Mouse (Mus musculus): Measurements from ENCODE around the gene Wdr11. TPM values are rescaled to one million over a fixed set of nuclear protein-coding genes. Genes with fewer than 3 reads are reported as not detected.

The Wdr11 gene
- polyA plus RNA-seq, 1 experiment from 2014 or later, result 37.2 TPM

GRCm38 (mm10) chr7:129630351-129630750 lies 38.7 kb downstream of the Wdr11 start:
- 91% methylated on average over 7 of the region's 7 CpGs for WGBS
- Histone ChIP-seq H3K4me3 (ENCODE audit: low read length) (no peak overlapping the region), H3K36me3 (ENCODE audit: control insufficient read depth, insufficient read depth, low read length) (peaks cover 26% of the 10 kb centered on the region), H3K27ac (ENCODE audit: low read depth, low read length) (no peak overlapping the region), H3K9ac (ENCODE audit: low read depth, low read length) (no peak overlapping the region), H3K4me1 (ENCODE audit: control insufficient read depth, insufficient read depth, low read depth, low read length) (no peaks in the 10 kb centered on the region), H3K9me3 (ENCODE audit: control insufficient read depth, low read length) (no peaks in the 10 kb centered on the region), H3K4me2 (ENCODE audit: low read length) (no peak overlapping the region), H3K27me3 (replicated peaks; ENCODE audit: control insufficient read depth, insufficient read depth, low read length) (no peaks in the 10 kb centered on the region)
- ATAC-seq, result no peak

DNA sequence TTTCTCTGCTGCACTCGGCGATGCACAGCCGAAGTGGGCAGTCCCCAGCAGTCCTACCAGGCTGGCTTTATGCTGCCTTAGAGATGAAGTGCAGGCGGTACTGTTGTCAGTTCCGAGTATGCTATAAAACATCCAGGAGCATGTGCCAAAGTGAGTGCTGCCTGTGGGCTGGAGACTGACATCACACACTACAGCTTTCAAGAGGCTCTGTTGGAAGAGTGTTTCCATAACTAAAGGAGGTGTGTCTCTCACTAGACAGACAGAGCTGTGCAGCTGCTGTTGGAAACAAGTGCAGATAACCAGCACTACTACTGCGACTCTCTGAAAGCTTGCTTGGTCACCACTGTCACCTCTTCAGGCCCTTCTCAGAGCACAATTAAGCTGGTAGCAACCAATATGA lies 39.8 kb downstream of the Wdr11 start:
- ATAC-seq, result no peak
- Histone ChIP-seq H3K27ac (ENCODE audit: low read depth, low read length) (no peak overlapping the region), H3K4me2 (ENCODE audit: low read length) (no peak overlapping the region), H3K4me1 (ENCODE audit: control insufficient read depth, insufficient read depth, low read depth, low read length) (no peaks in the 10 kb centered on the region), H3K27me3 (replicated peaks; ENCODE audit: control insufficient read depth, insufficient read depth, low read length) (no peaks in the 10 kb centered on the region), H3K9me3 (ENCODE audit: control insufficient read depth, low read length) (no peaks in the 10 kb centered on the region), H3K36me3 (ENCODE audit: control insufficient read depth, insufficient read depth, low read length) (peaks cover 27% of the 10 kb centered on the region), H3K4me3 (ENCODE audit: low read length) (no peak overlapping the region), H3K9ac (ENCODE audit: low read depth, low read length) (no peak overlapping the region)
- WGBS, result 95% methylated on average over 6 of the region's 6 CpGs

- Histone ChIP-seq H3K9me3 (ENCODE audit: control insufficient read depth, low read length) (no peaks in the 10 kb centered on the region), H3K4me3 (ENCODE audit: low read length) (no peak overlapping the region), H3K9ac (ENCODE audit: low read depth, low read length) (no peak overlapping the region), H3K27me3 (replicated peaks; ENCODE audit: control insufficient read depth, insufficient read depth, low read length) (no peaks in the 10 kb centered on the region), H3K36me3 (ENCODE audit: control insufficient read depth, insufficient read depth, low read length) (peaks cover 19% of the 10 kb centered on the region), H3K27ac (ENCODE audit: low read depth, low read length) (no peak overlapping the region), H3K4me1 (ENCODE audit: control insufficient read depth, insufficient read depth, low read depth, low read length) (no peaks in the 10 kb centered on the region), H3K4me2 (ENCODE audit: low read length) (no peak overlapping the region)
- 90% methylated on average over 12 of the region's 12 CpGs for WGBS
- ATAC-seq, result no peak
Observed at GRCm38 (mm10) chr7:129635898-129636640, 44.4 kb downstream of the Wdr11 start.

DNA sequence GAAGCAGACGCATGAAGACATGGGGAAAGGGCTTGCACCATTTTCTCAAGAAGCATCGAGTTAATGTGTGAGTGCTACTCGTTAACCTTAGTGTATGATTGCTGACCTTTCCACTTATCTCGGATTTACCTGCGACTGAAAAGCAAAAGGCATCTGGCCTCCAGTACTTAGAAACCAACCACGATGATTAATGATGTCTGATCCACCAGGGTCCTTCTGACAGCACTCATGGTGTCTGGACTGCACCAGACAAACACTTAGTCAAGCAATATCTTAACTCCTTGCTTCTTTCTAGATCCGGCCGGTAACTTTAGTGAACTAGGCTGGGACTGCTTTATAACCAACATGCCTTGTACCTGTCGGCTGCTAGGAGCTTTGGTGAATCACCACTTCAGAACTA lies 45.3 kb downstream of the Wdr11 start:
- no peak overlapping the region for H3K4me2 ChIP-seq (ENCODE audit: low read length)
- no peaks in the 10 kb centered on the region for H3K9me3 ChIP-seq (ENCODE audit: control insufficient read depth, low read length)
- no peaks in the 10 kb centered on the region for H3K27me3 ChIP-seq (replicated peaks; ENCODE audit: control insufficient read depth, insufficient read depth, low read length)
- ATAC-seq, result no peak
- H3K4me1 ChIP-seq (ENCODE audit: control insufficient read depth, insufficient read depth, low read depth, low read length), result no peaks in the 10 kb centered on the region
- peaks cover 15% of the 10 kb centered on the region for H3K36me3 ChIP-seq (ENCODE audit: control insufficient read depth, insufficient read depth, low read length)
- WGBS, result 89% methylated on average over 9 of the region's 9 CpGs
- no peak overlapping the region for H3K4me3 ChIP-seq (ENCODE audit: low read length)
- H3K27ac ChIP-seq (ENCODE audit: low read depth, low read length), result no peak overlapping the region
- H3K9ac ChIP-seq (ENCODE audit: low read depth, low read length), result no peak overlapping the region

DNA sequence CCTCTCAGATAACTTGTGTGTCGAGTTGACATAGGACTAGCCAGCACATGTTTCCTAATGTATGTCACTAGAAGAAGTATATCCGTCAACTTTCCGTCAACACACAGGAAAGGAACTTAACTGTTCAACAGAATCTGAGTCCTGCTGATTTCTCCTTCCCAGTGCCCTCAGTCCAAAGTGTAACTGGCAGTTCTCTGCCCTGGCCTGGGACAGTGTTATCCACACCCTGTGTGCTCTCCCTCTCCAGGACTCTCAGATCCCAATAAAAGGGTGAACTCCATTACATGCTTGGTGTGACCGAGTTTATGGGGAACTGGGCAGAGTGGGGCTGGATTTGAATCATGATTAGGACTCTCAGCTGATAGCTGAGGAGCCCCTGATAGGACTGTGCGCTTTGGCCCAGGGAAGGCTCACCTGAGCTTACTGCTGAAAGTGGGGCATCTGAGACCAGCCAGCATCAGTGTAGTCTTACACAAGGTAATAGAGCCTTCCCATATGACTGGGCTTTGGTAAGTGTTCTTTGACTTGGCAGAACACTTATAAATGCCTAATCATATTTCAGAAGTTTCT lies 46.3 kb downstream of the Wdr11 start:
- Histone ChIP-seq H3K9me3 (ENCODE audit: control insufficient read depth, low read length) (no peaks in the 10 kb centered on the region), H3K4me1 (ENCODE audit: control insufficient read depth, insufficient read depth, low read depth, low read length) (no peaks in the 10 kb centered on the region), H3K9ac (ENCODE audit: low read depth, low read length) (no peak overlapping the region), H3K36me3 (ENCODE audit: control insufficient read depth, insufficient read depth, low read length) (peaks cover 9% of the 10 kb centered on the region; the same call in 1 of the 2 replicates), H3K4me3 (ENCODE audit: low read length) (no peak overlapping the region), H3K27me3 (replicated peaks; ENCODE audit: control insufficient read depth, insufficient read depth, low read length) (no peaks in the 10 kb centered on the region), H3K27ac (ENCODE audit: low read depth, low read length) (no peak overlapping the region), H3K4me2 (ENCODE audit: low read length) (no peak overlapping the region)
- WGBS, result 90% methylated on average over 5 of the region's 5 CpGs
- no peak for ATAC-seq

DNA sequence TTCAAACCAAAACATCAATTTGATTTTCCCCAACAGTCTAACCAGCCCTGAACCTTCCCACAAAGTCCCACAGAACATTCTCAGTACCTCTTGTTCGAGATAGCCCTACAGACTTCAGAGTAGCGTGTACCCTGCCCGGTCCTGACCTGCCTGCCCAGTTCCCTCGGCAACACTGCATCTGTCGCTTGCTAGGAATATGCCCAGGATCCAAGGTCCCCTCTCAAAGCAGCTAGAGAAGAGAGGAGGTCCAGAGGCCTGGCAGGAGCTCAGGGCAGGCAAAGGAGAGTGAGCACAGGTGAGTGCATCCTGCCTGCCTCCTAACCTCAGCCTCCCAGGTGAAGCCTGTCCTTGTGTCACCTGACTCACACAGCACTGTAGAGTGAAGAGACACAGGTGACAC lies 47.3 kb downstream of the Wdr11 start:
- ATAC-seq, result no peak
- Histone ChIP-seq H3K27me3 (replicated peaks; ENCODE audit: control insufficient read depth, insufficient read depth, low read length) (no peaks in the 10 kb centered on the region), H3K36me3 (ENCODE audit: control insufficient read depth, insufficient read depth, low read length) (peaks cover 6% of the 10 kb centered on the region; the same call in 1 of the 2 replicates), H3K27ac (ENCODE audit: low read depth, low read length) (no peak overlapping the region), H3K4me1 (ENCODE audit: control insufficient read depth, insufficient read depth, low read depth, low read length) (no peaks in the 10 kb centered on the region), H3K4me3 (ENCODE audit: low read length) (no peak overlapping the region), H3K9ac (ENCODE audit: low read depth, low read length) (no peak overlapping the region), H3K9me3 (ENCODE audit: control insufficient read depth, low read length) (no peaks in the 10 kb centered on the region), H3K4me2 (ENCODE audit: low read length) (no peak overlapping the region)
- 91% methylated on average over 5 of the region's 5 CpGs for WGBS

DNA sequence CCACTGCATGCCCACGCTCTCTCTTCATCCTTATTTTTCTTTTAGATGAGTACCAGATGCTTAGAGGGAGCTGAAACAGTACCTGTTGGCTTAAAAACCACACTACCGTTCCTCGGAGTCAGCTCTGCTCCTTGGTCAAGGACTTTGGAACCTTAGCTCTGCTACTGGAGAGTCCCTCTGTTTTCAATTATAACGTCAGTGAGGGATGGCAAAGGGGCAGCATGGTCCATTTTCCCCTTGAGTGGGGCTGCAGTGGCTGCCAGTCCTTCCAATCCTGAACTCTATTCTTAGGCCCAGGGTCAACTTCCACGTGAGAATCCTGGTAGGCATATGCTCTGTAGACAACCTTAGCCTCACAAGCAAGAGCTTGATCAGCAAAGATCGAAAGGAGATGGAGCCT lies 48.2 kb downstream of the Wdr11 start:
- Histone ChIP-seq H3K4me2 (ENCODE audit: low read length) (no peak overlapping the region), H3K4me3 (ENCODE audit: low read length) (no peak overlapping the region), H3K9ac (ENCODE audit: low read depth, low read length) (no peak overlapping the region), H3K27ac (ENCODE audit: low read depth, low read length) (no peak overlapping the region), H3K36me3 (ENCODE audit: control insufficient read depth, insufficient read depth, low read length) (peaks cover 6% of the 10 kb centered on the region; the same call in 1 of the 2 replicates), H3K9me3 (ENCODE audit: control insufficient read depth, low read length) (no peaks in the 10 kb centered on the region), H3K27me3 (replicated peaks; ENCODE audit: control insufficient read depth, insufficient read depth, low read length) (no peaks in the 10 kb centered on the region), H3K4me1 (ENCODE audit: control insufficient read depth, insufficient read depth, low read depth, low read length) (no peaks in the 10 kb centered on the region)
- 88% methylated on average over 6 of the region's 6 CpGs for WGBS
- ATAC-seq, result no peak

GRCm38 (mm10) chr7:129643290-129643689 lies 51.6 kb downstream of the Wdr11 start:
- Histone ChIP-seq H3K4me3 (ENCODE audit: low read length) (no peak overlapping the region), H3K4me1 (ENCODE audit: control insufficient read depth, insufficient read depth, low read depth, low read length) (no peaks in the 10 kb centered on the region), H3K9me3 (ENCODE audit: control insufficient read depth, low read length) (no peaks in the 10 kb centered on the region), H3K4me2 (ENCODE audit: low read length) (no peak overlapping the region), H3K27ac (ENCODE audit: low read depth, low read length) (no peak overlapping the region), H3K27me3 (replicated peaks; ENCODE audit: control insufficient read depth, insufficient read depth, low read length) (no peaks in the 10 kb centered on the region), H3K36me3 (ENCODE audit: control insufficient read depth, insufficient read depth, low read length) (no peaks in the 10 kb centered on the region), H3K9ac (ENCODE audit: low read depth, low read length) (no peak overlapping the region)
- ATAC-seq, result no peak
- WGBS, result 90% methylated on average over 4 of the region's 4 CpGs

- no peak overlapping the region for H3K4me2 ChIP-seq (ENCODE audit: low read length)
- no peak for ATAC-seq
- no peaks in the 10 kb centered on the region for H3K36me3 ChIP-seq (ENCODE audit: control insufficient read depth, insufficient read depth, low read length)
- no peaks in the 10 kb centered on the region for H3K27me3 ChIP-seq (replicated peaks; ENCODE audit: control insufficient read depth, insufficient read depth, low read length)
- H3K9ac ChIP-seq (ENCODE audit: low read depth, low read length), result no peak overlapping the region
- H3K9me3 ChIP-seq (ENCODE audit: control insufficient read depth, low read length), result no peaks in the 10 kb centered on the region
- 85% methylated on average over 7 of the region's 7 CpGs for WGBS
- H3K4me3 ChIP-seq (ENCODE audit: low read length), result no peak overlapping the region
- no peak overlapping the region for H3K27ac ChIP-seq (ENCODE audit: low read depth, low read length)
- 0 out of 2 replicates have a peak, but pooled peaks cover 3% of the 10 kb centered on the region for H3K4me1 ChIP-seq (ENCODE audit: control insufficient read depth, insufficient read depth, low read depth, low read length)
Observed at GRCm38 (mm10) chr7:129647798-129648197, 56.1 kb downstream of the Wdr11 start.

All from hindbrain, embryonic 16.5 days (tissue).